Mouse (Mus musculus) spleen, adult 2 months (tissue): ENCODE data around the gene Atp5d.

Source experiments
- CTCF ChIP-seq: fragments of 200-500 bp; IDR thresholded peaks from 2 replicates; pipeline ENCODE4 v1.5.1; 2011; ENCODE audit warnings: mild to moderate bottlenecking, inconsistent platforms; ENCODE audit not compliant: insufficient read depth, insufficient read length, insufficient replicate concordance; ENCODE audit errors: extremely low read depth
- POLR2A ChIP-seq: fragments of 200-500 bp; IDR thresholded peaks from 2 replicates; pipeline ENCODE4 v1.6.1; 2011; ENCODE audit warnings: low read depth, low read length, inconsistent platforms

DNA sequence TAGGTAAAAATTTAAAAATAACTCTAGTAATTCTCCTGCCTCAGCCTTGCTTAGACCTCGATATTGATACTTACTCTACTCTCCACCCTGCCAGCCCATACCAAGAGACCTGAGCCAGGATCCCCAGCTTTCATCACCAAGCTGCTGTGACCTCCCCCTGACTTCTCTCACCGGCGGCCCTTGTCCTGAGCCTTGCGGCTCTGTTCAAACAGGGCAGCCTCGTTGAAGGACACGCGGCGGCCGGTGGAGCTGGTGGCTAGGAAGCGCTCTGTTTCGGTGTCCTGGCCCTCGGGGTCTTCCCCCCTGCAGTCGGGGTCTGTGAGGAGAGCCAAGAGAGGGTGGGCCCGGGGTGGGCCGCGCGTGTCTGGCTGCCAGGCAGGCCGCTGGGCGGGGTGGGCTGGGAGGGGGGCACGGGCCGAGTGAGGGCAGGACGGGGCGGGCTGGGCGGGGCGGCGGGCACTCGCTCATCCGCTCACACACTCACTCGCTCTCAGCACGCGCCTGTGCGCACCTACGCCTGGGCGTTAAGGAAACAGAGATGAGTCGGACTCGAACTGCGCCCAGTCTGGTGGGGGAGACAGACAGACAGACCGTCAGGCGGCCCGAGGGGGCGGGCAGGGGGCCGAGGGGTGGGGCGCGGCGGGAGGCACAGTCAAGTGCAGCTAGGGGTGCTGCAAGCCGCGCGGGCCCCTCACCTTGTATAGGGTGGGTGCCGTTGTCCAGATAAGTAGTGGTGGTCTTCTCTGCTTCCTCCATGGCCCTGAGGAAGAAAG lies 2.1 kb upstream of the Atp5d start:
- TF ChIP-seq POLR2A (no peak), CTCF (no peak)
